ENCODE assay signal across 10 mouse cellular contexts in genomic region chr6:128121691-128122090, GRCm38 (mm10). TPM values are rescaled to one million over a fixed set of nuclear protein-coding genes. Genes with fewer than 3 reads are reported as not detected.
A peak's percentile ranks its signal among the peaks of the same experiment; 100 is the strongest.
DNase-seq lines count a peak whose midpoint lies in the region; ATAC-seq and TF ChIP-seq lines count a peak whose summit lies in the region.
"Had no signal": no experiment of that assay in that cellular context is flagged by ENCODE, and none has a peak within 500 bp of the region (broad histone marks: within the 10 kb centered on the region; RNA-seq: fewer than 3 reads in every experiment).

No protein-coding gene starts in this region.

- 86% methylated on average over 5 of the region's 5 CpGs for WGBS in neural tube, embryonic 15.5 days
- 80% methylated on average over 5 of the region's 5 CpGs for WGBS in stomach, postnatal 0 days

- peak; percentile 65 for DNase-seq in adrenal gland, postnatal 36 days
- no peak for DNase-seq in adrenal gland, adult 8-10 months
- DNase-seq in neural tube, embryonic 10.5 days (ENCODE audit: extremely low spot score, low spot score): no peak
- DNase-seq in heart, postnatal 4 days: peak; percentile 62
- no peak for DNase-seq in stomach, postnatal 0 days (ENCODE audit: low spot score)
- DNase-seq in layer of hippocampus, postnatal 10 days (ENCODE audit: low spot score in 2 of 2): no peak
- DNase-seq in urinary bladder, postnatal 10 days (ENCODE audit: low spot score): no peak

- H3K9me3 ChIP-seq in neural tube, embryonic 15.5 days (replicated peaks): no peaks in the 10 kb centered on the region
- no peaks in the 10 kb centered on the region for H3K9me3 ChIP-seq in stomach, postnatal 0 days (ENCODE audit: control insufficient read depth, low read length)

- TF ChIP-seq CTCF in stomach, postnatal 0 days (IDR thresholded peaks at IDR 0.05; ENCODE audit: low read depth): no peak

- H3K27me3 ChIP-seq in neural tube, embryonic 15.5 days (replicated peaks): no peaks in the 10 kb centered on the region
- no peaks in the 10 kb centered on the region for H3K27me3 ChIP-seq in stomach, postnatal 0 days (ENCODE audit: control insufficient read depth, insufficient read depth, low read length)

- no peak for ATAC-seq in neural tube, embryonic 15.5 days (ENCODE audit: low FRiP score)
- no peak for ATAC-seq in stomach, postnatal 0 days (ENCODE audit: low FRiP score, low TSS enrichment)
- ATAC-seq: midbrain, embryonic 16.5 days had no signal

- no peak overlapping the region for H3K4me3 ChIP-seq in neural tube, embryonic 15.5 days (replicated peaks)
- H3K4me3 ChIP-seq in stomach, postnatal 0 days (ENCODE audit: low read depth, low read length): no peak overlapping the region
- H3K4me3 ChIP-seq: erythroblast, embryonic 14.5 days had no signal

- H3K36me3 ChIP-seq in neural tube, embryonic 15.5 days: no peaks in the 10 kb centered on the region
- H3K36me3 ChIP-seq in stomach, postnatal 0 days (ENCODE audit: control insufficient read depth, insufficient read depth, low read length): no peaks in the 10 kb centered on the region; the same call in 1 of the 2 replicates

- H3K4me2 ChIP-seq in neural tube, embryonic 15.5 days: no peak overlapping the region
- no peak overlapping the region for H3K4me2 ChIP-seq in stomach, postnatal 0 days (replicated peaks; ENCODE audit: low read depth)

- peak overlapping the region; percentile 48; the same call in 1 of the 2 replicates for H3K27ac ChIP-seq in neural tube, embryonic 15.5 days (replicated peaks)
- peak overlapping the region; percentile 63 for H3K27ac ChIP-seq in stomach, postnatal 0 days (replicated peaks)

- TF ChIP-seq EP300 in stomach, postnatal 0 days (optimal IDR thresholded peaks at IDR 0.05): no peak

- H3K9ac ChIP-seq in neural tube, embryonic 15.5 days (replicated peaks): no peak overlapping the region
- H3K9ac ChIP-seq in stomach, postnatal 0 days (ENCODE audit: low read length): no peak overlapping the region

- H3K4me1 ChIP-seq in neural tube, embryonic 15.5 days: peaks cover 9% of the 10 kb centered on the region; the same call in 1 of the 2 replicates
- H3K4me1 ChIP-seq in stomach, postnatal 0 days (replicated peaks; ENCODE audit: control insufficient read depth, insufficient read depth): 0 out of 2 replicates have a peak, but pooled peaks cover 6% of the 10 kb centered on the region

RNA-seq across cellular contexts. Expression of gene Tspan9, which starts 21.7 kb away (rescaled TPM):
- total RNA-seq in adrenal gland, postnatal 36 days (2021): 10 to 100 TPM; 52.0 to 57.2 TPM
- 10 to 100 TPM; 47.8 to 65.5 (median 52.4) TPM for total RNA-seq in adrenal gland, adult 8-10 months (2022)
- 48.3 and 63.2 TPM in 2 replicates for polyA plus RNA-seq in neural tube, embryonic 15.5 days (2015; fragmentation: Nextera tagmentation; extraction: Ambion mirVana)
- total RNA-seq in heart, postnatal 4 days (2021): 100 to 1,000 TPM; 216 TPM
- 77.3 and 85.9 TPM in 2 replicates for polyA plus RNA-seq in stomach, postnatal 0 days (2015; fragmentation: Nextera tagmentation; extraction: Ambion mirVana)
- 10 to 100 TPM; 79.8 to 84.6 TPM for total RNA-seq in layer of hippocampus, postnatal 10 days (2021)

Comparison
In these comparisons a context has a peak if more than half of its experiments do, and no peak if none do; other contexts are left out.
1. DNase-seq: peak in adrenal gland, postnatal 36 days (2 of 2) and heart, postnatal 4 days (single experiment); none in adrenal gland, adult 8-10 months (single experiment), neural tube, embryonic 10.5 days (single experiment), stomach, postnatal 0 days (single experiment), layer of hippocampus, postnatal 10 days (0 of 2) and urinary bladder, postnatal 10 days (single experiment).